Mouse (Mus musculus): ENCODE data around the gene Ptprg. TPM values are rescaled to one million over a fixed set of nuclear protein-coding genes. Genes with fewer than 3 reads are reported as not detected.

Gene Ptprg
- polyA plus RNA-seq, 1 experiment from 2014 or later = 45.4 TPM

DNA sequence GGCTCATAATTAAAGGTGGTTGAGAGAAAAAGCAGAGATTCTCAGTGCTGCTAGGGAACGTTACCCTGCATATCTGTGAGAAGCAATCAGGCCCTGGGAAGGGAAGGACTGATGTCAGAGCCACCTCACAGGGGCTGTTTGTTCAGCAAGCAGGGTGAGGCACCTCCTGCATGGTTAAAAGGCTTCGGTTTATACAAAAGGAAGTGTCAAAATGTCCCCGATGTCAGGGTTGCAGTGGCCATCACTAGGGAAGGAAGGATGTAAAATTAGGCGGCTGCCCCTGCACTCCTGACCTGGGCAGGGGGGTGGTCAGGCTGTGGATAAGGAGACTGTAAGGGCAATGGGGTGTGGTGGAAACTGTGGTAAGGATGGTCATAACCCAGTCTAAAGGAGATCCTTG lies 583.2 kb downstream of the Ptprg start:
- Histone ChIP-seq H3K9ac (replicated peaks) (no peak overlapping the region), H3K27me3 (peaks cover 13% of the 10 kb centered on the region), H3K4me3 (replicated peaks) (no peak overlapping the region), H3K4me1 (replicated peaks) (peaks cover 5% of the 10 kb centered on the region), H3K9me3 (no peaks in the 10 kb centered on the region), H3K4me2 (replicated peaks) (no peak overlapping the region), H3K27ac (no peak overlapping the region), H3K36me3 (no peaks in the 10 kb centered on the region)
- ATAC-seq = no peak
- 64% methylated on average over 4 of the region's 4 CpGs for WGBS

DNA sequence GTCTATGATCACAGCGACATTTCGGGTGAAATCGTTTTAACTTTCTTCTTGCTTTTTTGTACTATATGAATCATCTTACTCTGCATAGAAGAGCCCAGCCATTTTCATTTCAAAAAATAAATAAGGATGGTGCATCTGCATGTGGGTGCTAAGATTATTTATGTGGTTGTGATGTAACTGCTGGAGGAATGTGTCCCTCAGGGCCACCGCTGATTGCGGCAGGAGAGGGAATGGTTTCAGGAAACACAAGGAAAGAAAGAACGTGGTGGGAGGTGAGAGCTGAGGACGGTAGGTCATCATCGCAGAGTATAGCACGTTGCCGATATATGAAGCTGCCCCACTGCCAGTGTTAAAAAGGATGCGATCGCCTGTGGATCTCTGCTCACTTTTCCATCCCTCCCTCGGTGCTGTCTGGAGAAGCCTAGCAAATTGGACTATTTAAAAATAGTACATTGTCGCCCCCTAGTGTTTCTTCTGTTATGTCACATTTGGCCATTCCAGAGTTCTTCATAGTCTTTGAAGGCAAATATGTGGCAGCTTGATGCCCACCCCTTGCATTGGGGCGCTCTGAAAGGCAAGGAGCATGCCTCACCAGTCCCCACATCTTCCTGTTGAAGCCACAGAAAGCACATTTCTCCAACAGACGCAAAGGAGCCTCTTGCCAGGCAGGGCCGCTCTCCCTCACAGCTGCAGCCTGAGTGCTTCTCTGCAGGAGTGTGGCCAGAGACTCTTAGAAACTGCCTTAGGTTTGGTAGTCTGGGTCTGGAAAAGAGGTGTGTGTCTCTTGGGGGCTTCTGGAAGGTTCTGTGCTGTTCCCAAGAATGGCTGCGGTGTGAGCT lies 586.5 kb downstream of the Ptprg start:
- 49% methylated on average over 18 of the region's 18 CpGs for WGBS

DNA sequence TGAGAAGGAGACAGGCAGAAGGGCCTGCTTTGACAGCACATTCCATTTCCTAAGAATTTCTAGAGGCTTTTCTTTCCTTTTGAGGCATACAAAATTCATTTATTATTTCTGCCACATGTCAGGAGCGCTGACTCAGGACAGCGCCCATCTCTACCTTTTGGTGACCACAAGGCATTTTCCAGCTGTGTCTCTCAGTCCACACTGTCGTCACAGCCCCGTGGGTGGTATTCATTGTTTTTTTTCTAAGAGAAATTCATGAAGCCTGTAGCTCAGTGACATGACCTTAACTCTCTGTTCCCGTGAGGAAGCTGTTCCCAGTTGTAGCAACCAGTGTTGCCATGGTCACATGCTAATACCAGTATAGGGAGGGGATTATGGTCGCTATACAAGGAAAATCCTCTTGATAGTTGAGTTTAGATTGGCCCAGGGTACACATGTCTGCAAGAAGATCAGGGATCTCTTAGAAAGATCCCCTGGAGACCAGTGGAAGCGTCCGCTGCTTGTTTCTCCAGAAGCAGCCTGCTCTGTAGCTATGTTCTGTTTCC lies 590.7 kb downstream of the Ptprg start:
- no peak overlapping the region for H3K27ac ChIP-seq
- H3K9me3 ChIP-seq = no peaks in the 10 kb centered on the region
- H3K36me3 ChIP-seq = peaks cover 17% of the 10 kb centered on the region
- 19% methylated on average over 8 of the region's 8 CpGs for WGBS
- peak; percentile 59 for ATAC-seq
- H3K4me3 ChIP-seq (replicated peaks) = no peak overlapping the region
- no peak overlapping the region for H3K9ac ChIP-seq (replicated peaks)
- peaks cover 25% of the 10 kb centered on the region for H3K4me1 ChIP-seq (replicated peaks)
- H3K4me2 ChIP-seq (replicated peaks) = no peak overlapping the region
- H3K27me3 ChIP-seq = peaks cover 48% of the 10 kb centered on the region

More for the DNA sequence above, 586.5 kb downstream of the Ptprg start:
- Histone ChIP-seq H3K4me1 (replicated peaks) (peaks cover 25% of the 10 kb centered on the region), H3K4me2 (replicated peaks) (peak overlapping the region; percentile 30), H3K9me3 (no peaks in the 10 kb centered on the region), H3K9ac (replicated peaks) (no peak overlapping the region), H3K27ac (no peak overlapping the region), H3K4me3 (replicated peaks) (no peak overlapping the region), H3K27me3 (peaks cover 24% of the 10 kb centered on the region), H3K36me3 (no peaks in the 10 kb centered on the region)
- ATAC-seq = peak; percentile 73

DNA sequence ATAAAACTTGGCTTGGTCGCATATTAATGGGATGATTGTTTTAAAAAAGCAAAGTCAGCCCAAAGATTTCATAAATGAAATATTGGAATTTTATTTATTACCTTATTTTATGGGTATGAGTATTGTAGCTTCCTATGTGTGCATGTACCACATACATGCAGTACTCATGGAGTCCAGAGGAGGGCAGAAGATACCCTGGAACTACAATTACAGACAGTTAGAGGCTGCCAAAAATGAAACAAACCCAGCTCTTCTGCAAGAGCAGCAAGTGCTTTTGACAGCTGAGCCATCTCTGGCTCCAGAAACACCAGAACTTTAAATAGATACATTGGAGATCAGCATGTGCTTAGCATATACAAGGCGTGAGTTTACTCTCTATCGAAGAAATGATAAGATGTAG lies 592.6 kb downstream of the Ptprg start:
- H3K9ac ChIP-seq (replicated peaks) = no peak overlapping the region
- H3K4me2 ChIP-seq (replicated peaks) = no peak overlapping the region
- no peak for ATAC-seq
- 97% methylated on average over 3 of the region's 3 CpGs for WGBS
- H3K4me1 ChIP-seq (replicated peaks) = peaks cover 20% of the 10 kb centered on the region
- H3K27ac ChIP-seq = no peak overlapping the region
- H3K27me3 ChIP-seq = peaks cover 42% of the 10 kb centered on the region
- no peaks in the 10 kb centered on the region for H3K9me3 ChIP-seq
- H3K4me3 ChIP-seq (replicated peaks) = no peak overlapping the region
- H3K36me3 ChIP-seq = peaks cover 17% of the 10 kb centered on the region

DNA sequence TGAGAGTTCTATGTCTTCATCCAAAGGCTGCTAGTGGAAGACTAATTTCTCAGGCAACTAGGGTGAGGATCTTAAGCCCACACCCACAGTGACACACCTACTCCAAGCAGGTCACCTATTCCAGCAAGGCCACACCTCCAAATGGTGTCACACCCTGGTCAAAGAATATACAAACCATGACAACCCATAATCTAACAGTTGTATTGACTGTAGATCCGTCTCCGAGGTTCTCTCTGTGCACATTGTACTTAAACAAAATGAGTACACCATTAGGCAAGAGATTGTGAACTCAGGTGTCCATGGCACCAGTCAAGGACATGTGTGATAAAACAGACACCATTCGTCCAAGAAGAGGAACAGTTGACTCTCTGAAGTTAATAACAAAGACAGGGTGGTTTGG lies 596.2 kb downstream of the Ptprg start:
- no peak overlapping the region for H3K9ac ChIP-seq (replicated peaks)
- no peak overlapping the region for H3K4me2 ChIP-seq (replicated peaks)
- peaks cover 25% of the 10 kb centered on the region for H3K27me3 ChIP-seq
- no peaks in the 10 kb centered on the region for H3K9me3 ChIP-seq
- H3K4me1 ChIP-seq (replicated peaks) = peaks cover 9% of the 10 kb centered on the region
- no peak for ATAC-seq
- 85% methylated on average over 3 of the region's 3 CpGs for WGBS
- H3K27ac ChIP-seq = no peak overlapping the region
- peaks cover 17% of the 10 kb centered on the region for H3K36me3 ChIP-seq
- H3K4me3 ChIP-seq (replicated peaks) = no peak overlapping the region

DNA sequence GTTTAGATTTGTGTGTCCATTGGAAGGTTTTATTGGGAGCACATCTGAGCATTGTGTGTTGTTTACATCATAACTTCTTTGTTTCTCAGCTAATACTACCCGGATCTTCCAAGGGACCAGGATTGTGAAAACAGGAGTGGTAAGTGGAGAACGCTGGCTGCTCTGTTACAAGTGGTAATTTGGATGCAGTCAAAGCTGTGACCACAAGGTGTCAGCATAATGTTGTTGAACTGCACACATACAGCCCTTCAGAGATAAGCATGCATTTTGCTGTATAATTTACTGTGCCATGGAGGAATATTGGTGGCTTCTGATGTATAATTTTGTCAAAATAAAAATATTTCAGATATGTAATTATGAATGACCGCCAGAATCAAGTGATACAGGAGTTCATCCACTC lies 598.6 kb downstream of the Ptprg start:
- Histone ChIP-seq H3K4me3 (replicated peaks) (no peak overlapping the region), H3K27ac (no peak overlapping the region), H3K36me3 (no peaks in the 10 kb centered on the region), H3K9ac (replicated peaks) (no peak overlapping the region), H3K27me3 (peaks cover 11% of the 10 kb centered on the region), H3K9me3 (no peaks in the 10 kb centered on the region), H3K4me1 (replicated peaks) (peaks cover 7% of the 10 kb centered on the region), H3K4me2 (replicated peaks) (no peak overlapping the region)
- 49% methylated on average over 3 of the region's 3 CpGs for WGBS
- peak; percentile 86 for ATAC-seq

DNA sequence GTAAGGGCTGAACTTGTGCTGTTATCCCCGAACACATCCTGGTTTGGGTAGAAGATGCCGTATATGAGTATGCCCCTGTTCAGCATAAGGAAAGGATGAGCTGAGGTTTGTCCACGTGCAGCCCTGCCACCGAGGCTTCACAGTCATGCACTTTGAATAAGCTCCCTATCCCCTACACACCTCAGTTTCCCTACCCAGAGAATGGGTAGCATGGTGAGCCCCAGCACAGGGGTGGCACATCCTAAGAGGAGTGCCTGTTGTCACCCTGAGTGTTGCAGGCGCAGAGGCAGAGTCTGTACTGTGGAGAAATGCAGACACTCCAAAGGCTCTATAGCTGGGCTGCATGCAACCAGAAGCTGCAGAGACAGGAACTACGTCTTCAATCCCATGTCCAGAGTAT lies 599.4 kb downstream of the Ptprg start:
- no peak overlapping the region for H3K9ac ChIP-seq (replicated peaks)
- H3K9me3 ChIP-seq = no peaks in the 10 kb centered on the region
- 97% methylated on average over 6 of the region's 6 CpGs for WGBS
- peaks cover 7% of the 10 kb centered on the region for H3K4me1 ChIP-seq (replicated peaks)
- no peak overlapping the region for H3K27ac ChIP-seq
- H3K27me3 ChIP-seq = peaks cover 11% of the 10 kb centered on the region
- H3K36me3 ChIP-seq = no peaks in the 10 kb centered on the region
- H3K4me3 ChIP-seq (replicated peaks) = no peak overlapping the region
- no peak overlapping the region for H3K4me2 ChIP-seq (replicated peaks)
- ATAC-seq = no peak

DNA sequence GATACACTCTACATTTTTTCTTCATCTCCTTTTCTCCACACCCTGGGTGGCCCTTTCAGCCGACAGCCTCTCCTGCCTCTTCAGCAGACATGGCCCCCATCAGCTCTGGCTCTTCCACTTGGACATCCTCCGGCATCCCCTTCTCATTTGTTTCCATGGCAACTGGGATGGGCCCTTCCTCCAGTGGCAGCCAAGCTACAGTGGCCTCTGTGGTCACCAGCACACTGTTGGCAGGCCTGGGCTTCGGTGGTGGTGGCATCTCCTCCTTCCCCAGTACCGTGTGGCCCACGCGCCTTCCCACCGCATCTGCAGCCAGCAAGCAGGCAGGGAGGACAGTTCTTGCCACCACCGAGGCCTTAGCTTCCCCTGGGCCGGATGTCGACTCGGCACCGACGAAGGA lies 600.3 kb downstream of the Ptprg start:
- H3K9me3 ChIP-seq = no peaks in the 10 kb centered on the region
- H3K9ac ChIP-seq (replicated peaks) = no peak overlapping the region
- WGBS = 81% methylated on average over 13 of the region's 13 CpGs
- H3K4me1 ChIP-seq (replicated peaks) = peaks cover 7% of the 10 kb centered on the region
- H3K4me3 ChIP-seq (replicated peaks) = no peak overlapping the region
- H3K27ac ChIP-seq = no peak overlapping the region
- peak; percentile 70; the same call in 1 of the 2 replicates for ATAC-seq
- H3K36me3 ChIP-seq = no peaks in the 10 kb centered on the region
- H3K4me2 ChIP-seq (replicated peaks) = no peak overlapping the region
- H3K27me3 ChIP-seq = peaks cover 4% of the 10 kb centered on the region; the same call in 1 of the 2 replicates

DNA sequence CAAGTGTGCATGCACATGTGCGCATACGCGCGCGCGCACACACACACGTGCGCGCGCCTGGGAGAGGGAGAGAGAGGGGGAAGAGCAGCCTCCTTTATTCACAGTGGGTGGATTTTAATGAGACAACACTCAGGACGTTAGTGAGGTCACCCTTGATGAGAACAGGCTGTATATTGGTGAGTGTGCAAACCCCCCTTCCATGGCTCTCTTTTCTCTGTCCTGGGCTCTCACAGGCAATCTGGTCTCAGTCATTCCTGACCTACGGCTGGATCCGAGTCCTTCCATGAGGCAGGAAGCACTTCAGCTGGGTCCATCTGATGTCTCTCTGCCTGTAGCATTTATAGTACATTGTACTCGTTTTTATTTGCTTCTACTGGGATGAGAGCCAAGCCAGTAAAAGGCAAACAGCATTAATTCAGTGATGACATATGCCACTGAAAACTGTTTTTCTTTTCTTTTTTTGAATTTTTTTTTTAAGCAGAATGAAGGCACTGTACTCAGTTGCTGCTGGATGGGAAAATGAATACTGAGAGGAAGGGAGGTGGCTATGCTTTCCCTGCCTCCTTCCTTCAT lies 608.5 kb downstream of the Ptprg start:
- ATAC-seq = peak; percentile 51
- H3K27ac ChIP-seq = 0 out of 2 replicates have a peak overlapping the region, but pooled peaks have one; percentile 30
- no peaks in the 10 kb centered on the region for H3K27me3 ChIP-seq
- H3K4me2 ChIP-seq (replicated peaks) = no peak overlapping the region
- H3K36me3 ChIP-seq = no peaks in the 10 kb centered on the region
- 86% methylated on average over 14 of the region's 14 CpGs for WGBS
- H3K9ac ChIP-seq (replicated peaks) = no peak overlapping the region
- peaks cover 11% of the 10 kb centered on the region for H3K4me1 ChIP-seq (replicated peaks)
- no peak overlapping the region for H3K4me3 ChIP-seq (replicated peaks)
- no peaks in the 10 kb centered on the region for H3K9me3 ChIP-seq

DNA sequence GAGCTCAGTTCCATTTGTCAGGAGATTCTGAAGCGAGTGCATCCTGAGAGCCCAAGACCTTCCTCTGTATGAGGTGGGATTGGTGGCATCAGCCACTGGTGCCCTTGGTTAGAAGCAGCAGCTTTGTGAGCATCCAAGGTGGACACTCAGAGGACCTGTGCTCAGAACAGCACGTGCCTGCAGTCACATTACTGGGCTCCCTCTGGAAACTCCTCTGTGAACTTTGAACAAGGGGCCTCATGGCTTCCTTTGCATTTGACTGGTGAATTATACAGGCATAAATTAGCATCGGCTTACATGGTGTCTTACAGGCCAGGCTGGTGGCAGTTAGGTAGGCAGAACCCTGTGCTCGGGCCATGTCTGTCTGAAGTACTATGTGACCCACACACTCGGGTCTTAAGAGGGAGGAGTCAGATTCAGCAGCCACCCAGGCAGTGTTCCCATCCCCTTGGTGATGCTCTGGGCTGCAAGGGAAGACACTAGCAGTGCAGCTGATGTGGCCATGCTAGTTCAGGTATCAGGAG lies 609.1 kb downstream of the Ptprg start:
- Histone ChIP-seq H3K4me1 (replicated peaks) (peaks cover 11% of the 10 kb centered on the region), H3K27me3 (no peaks in the 10 kb centered on the region), H3K9me3 (no peaks in the 10 kb centered on the region), H3K4me3 (replicated peaks) (no peak overlapping the region), H3K36me3 (no peaks in the 10 kb centered on the region), H3K27ac (0 out of 2 replicates have a peak overlapping the region, but pooled peaks have one; percentile 30), H3K9ac (replicated peaks) (no peak overlapping the region), H3K4me2 (replicated peaks) (no peak overlapping the region)
- ATAC-seq = peak; percentile 28; the same call in 1 of the 2 replicates
- WGBS = 65% methylated on average over 5 of the region's 5 CpGs

DNA sequence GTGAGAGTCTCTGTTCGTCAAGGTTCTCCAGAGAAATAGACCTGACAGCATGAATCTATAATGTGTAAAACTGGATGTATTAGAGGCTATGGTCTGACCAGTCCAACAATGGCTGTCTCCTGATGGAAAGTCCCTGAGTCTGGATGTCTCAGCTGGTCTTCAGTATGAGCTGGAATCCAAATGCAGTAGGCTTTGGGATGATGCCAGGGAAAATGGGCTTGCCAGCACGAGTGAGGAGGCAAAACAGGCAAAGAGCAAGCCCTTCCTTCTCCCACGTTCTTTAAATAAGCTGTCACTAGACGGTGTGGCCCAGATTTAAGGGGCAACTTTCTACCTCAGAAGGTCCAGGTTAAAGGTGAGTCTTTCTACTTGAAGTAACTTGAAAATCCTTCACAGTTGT lies 609.9 kb downstream of the Ptprg start:
- H3K9ac ChIP-seq (replicated peaks) = no peak overlapping the region
- H3K27me3 ChIP-seq = no peaks in the 10 kb centered on the region
- H3K4me2 ChIP-seq (replicated peaks) = no peak overlapping the region
- H3K4me1 ChIP-seq (replicated peaks) = peaks cover 11% of the 10 kb centered on the region
- H3K27ac ChIP-seq = no peak overlapping the region
- no peak overlapping the region for H3K4me3 ChIP-seq (replicated peaks)
- ATAC-seq = no peak
- no peaks in the 10 kb centered on the region for H3K9me3 ChIP-seq
- 89% methylated on average over 4 of the region's 4 CpGs for WGBS
- H3K36me3 ChIP-seq = 0 out of 2 replicates have a peak, but pooled peaks cover 7% of the 10 kb centered on the region

DNA sequence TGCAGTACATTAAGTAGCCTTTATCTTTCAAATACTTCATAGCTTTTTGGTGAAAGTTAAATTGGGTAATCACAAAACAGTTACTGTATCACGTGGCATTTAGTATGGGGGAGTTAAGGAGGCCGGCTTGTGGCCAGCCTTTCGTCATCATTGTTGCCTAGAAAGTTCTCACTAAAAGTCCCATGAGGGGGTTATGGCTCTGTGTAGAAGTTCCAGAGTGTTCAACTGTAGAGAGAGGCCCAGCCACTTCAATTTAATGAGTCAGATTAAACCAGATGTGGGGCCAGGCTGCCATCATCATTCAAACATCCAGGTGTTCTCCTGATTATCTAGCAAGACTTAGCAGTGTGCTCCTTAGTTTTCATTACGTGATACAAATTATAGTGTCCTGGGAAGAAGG lies 613.9 kb downstream of the Ptprg start:
- Histone ChIP-seq H3K9me3 (no peaks in the 10 kb centered on the region), H3K27ac (no peak overlapping the region), H3K4me1 (replicated peaks) (peaks cover 6% of the 10 kb centered on the region), H3K4me3 (replicated peaks) (no peak overlapping the region), H3K9ac (replicated peaks) (no peak overlapping the region), H3K36me3 (0 out of 2 replicates have a peak, but pooled peaks cover 8% of the 10 kb centered on the region), H3K27me3 (no peaks in the 10 kb centered on the region), H3K4me2 (replicated peaks) (no peak overlapping the region)
- 86% methylated on average over 4 of the region's 4 CpGs for WGBS
- no peak for ATAC-seq
